Mouse (Mus musculus) midbrain, embryonic 15.5 days (tissue): ENCODE results near the gene Mrps30. TPM values are rescaled to one million over a fixed set of nuclear protein-coding genes. Genes with fewer than 3 reads are reported as not detected.

Experiments
- ATAC-seq: fragments of 200-750 bp; cut with Nextera tagmentation; replicated peaks from 2 replicates; pipeline ENCODE4 v1.8.0; 2017; ENCODE audit warnings: moderate TSS enrichment
- H3K27ac ChIP-seq: fragments of 300-500 bp; sonication (generic); 2 replicates; pipeline ENCODE4 v1.5.1; 2015; ENCODE audit warnings: mild to moderate bottlenecking, inconsistent platforms
- H3K27me3 ChIP-seq: fragments of 300-500 bp; sonication (generic); replicated peaks from 2 replicates; pipeline ENCODE4 v1.6.1; 2015; ENCODE audit warnings: inconsistent platforms
- H3K36me3 ChIP-seq: fragments of 300-500 bp; sonication (generic); replicated peaks from 2 replicates; pipeline ENCODE4 v1.6.1; 2015; ENCODE audit warnings: inconsistent platforms
- H3K4me1 ChIP-seq: fragments of 300-500 bp; sonication (generic); 2 replicates; pipeline ENCODE4 v1.6.1; 2015; ENCODE audit warnings: inconsistent platforms
- H3K4me2 ChIP-seq: fragments of 300-500 bp; sonication (generic); 2 replicates; pipeline ENCODE4 v1.6.1; 2015; ENCODE audit warnings: inconsistent platforms, mild to moderate bottlenecking, moderate library complexity
- H3K4me3 ChIP-seq: fragments of 300-500 bp; sonication (generic); 2 replicates; pipeline ENCODE4 v1.5.1; 2015; ENCODE audit warnings: mild to moderate bottlenecking, inconsistent platforms
- H3K9ac ChIP-seq: fragments of 300-500 bp; sonication (generic); 2 replicates; pipeline ENCODE4 v1.6.1; 2015; ENCODE audit warnings: mild to moderate bottlenecking, inconsistent platforms
- H3K9me3 ChIP-seq: fragments of 300-500 bp; sonication (generic); 2 replicates; pipeline ENCODE4 v1.6.1; 2016; ENCODE audit warnings: inconsistent platforms
- WGBS: fragments of 180-500 bp; shearing (Covaris S2); methylation state at CpG from one replicate; pipeline ENCODE4 v1.1.7; 2015; ENCODE audit warnings: mixed read lengths; 5-methylcytosine and 5-hydroxymethylcytosine counted together
- polyA plus RNA-seq: library from polyadenylated mRNA; unstranded; fragments of >200 nt; fragmentation: Nextera tagmentation; extraction: Ambion mirVana; gene quantifications from 2 replicates; pipeline ENCODE4 v1.2.1, GENCODE M21; 2015

Gene Mrps30
- polyA plus RNA-seq, 1 experiment from 2014 or later: 23.5 TPM

DNA sequence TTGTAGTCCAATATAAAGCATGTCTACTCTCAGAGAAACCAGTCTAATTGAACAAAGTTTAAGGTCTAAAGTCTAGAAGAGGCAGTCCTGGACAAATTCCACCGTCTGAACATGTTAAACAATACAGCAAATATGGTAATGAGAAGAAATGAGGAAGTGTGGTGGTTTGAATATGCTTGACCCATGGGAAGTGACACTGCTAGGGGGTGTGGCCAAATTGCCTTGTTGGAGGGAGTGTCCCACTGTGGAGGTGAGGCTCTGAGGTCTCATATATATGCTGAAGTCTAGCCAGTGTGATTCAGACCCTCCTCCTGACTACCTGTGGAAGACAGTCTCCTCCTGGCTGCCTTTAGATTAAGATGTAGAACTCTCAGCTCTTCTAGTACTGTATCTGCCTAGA, 21.3 kb downstream of the Mrps30 start:
- no peaks in the 10 kb centered on the region for H3K4me1 ChIP-seq
- no peak overlapping the region for H3K4me3 ChIP-seq
- WGBS: 76% methylated on average over 1 of the region's 1 CpGs
- H3K27me3 ChIP-seq: no peaks in the 10 kb centered on the region
- H3K4me2 ChIP-seq: no peak overlapping the region
- H3K36me3 ChIP-seq: no peaks in the 10 kb centered on the region
- H3K9me3 ChIP-seq: no peaks in the 10 kb centered on the region
- no peak overlapping the region for H3K27ac ChIP-seq
- ATAC-seq: no peak
- H3K9ac ChIP-seq: no peak overlapping the region

- Histone ChIP-seq H3K36me3 (no peaks in the 10 kb centered on the region), H3K27ac (no peak overlapping the region), H3K4me3 (no peak overlapping the region), H3K9ac (no peak overlapping the region), H3K9me3 (no peaks in the 10 kb centered on the region), H3K4me1 (no peaks in the 10 kb centered on the region), H3K27me3 (no peaks in the 10 kb centered on the region), H3K4me2 (no peak overlapping the region)
- no peak for ATAC-seq
- 89% methylated on average over 6 of the region's 6 CpGs for WGBS
These were observed 23.7 kb downstream of the Mrps30 start for GRCm38 (mm10) chr13:118363342-118363741.

- 93% methylated on average over 10 of the region's 10 CpGs for WGBS
- no peak overlapping the region for H3K4me2 ChIP-seq
- 0 out of 2 replicates have a peak, but pooled peaks have one; percentile 37 for ATAC-seq
These were observed 36.2 kb downstream of the Mrps30 start for GRCm38 (mm10) chr13:118350870-118351269.

GRCm38 (mm10) chr13:118350257-118350656, 36.8 kb downstream of the Mrps30 start:
- Histone ChIP-seq H3K27me3 (no peaks in the 10 kb centered on the region), H3K9me3 (no peaks in the 10 kb centered on the region), H3K9ac (no peak overlapping the region), H3K4me3 (no peak overlapping the region), H3K4me1 (no peaks in the 10 kb centered on the region), H3K36me3 (no peaks in the 10 kb centered on the region), H3K4me2 (no peak overlapping the region), H3K27ac (no peak overlapping the region)
- 27% methylated on average over 10 of the region's 10 CpGs for WGBS
- 0 out of 2 replicates have a peak, but pooled peaks have one; percentile 54 for ATAC-seq

More at GRCm38 (mm10) chr13:118350870-118351269, 36.2 kb downstream of the Mrps30 start:
- no peak overlapping the region for H3K27ac ChIP-seq
- H3K9me3 ChIP-seq: no peaks in the 10 kb centered on the region
- H3K9ac ChIP-seq: no peak overlapping the region
- H3K36me3 ChIP-seq: no peaks in the 10 kb centered on the region
- no peaks in the 10 kb centered on the region for H3K27me3 ChIP-seq
- no peaks in the 10 kb centered on the region for H3K4me1 ChIP-seq
- H3K4me3 ChIP-seq: no peak overlapping the region

Other genes with a start within 250 kb of the Mrps30 start
- gene B430218F22Rik, start 622 bp downstream of the Mrps30 start, polyA plus RNA-seq: 0.97 and 1.6 TPM in 2 replicates